Mouse (Mus musculus): ENCODE data around the gene Tbl2.

Tbl2 gene

GRCm38 (mm10) chr5:135185016-135185415 lies 35.6 kb downstream of the Tbl2 start:
- in situ Hi-C loops (cut with MboI, MseI), result no loop called here

DNA sequence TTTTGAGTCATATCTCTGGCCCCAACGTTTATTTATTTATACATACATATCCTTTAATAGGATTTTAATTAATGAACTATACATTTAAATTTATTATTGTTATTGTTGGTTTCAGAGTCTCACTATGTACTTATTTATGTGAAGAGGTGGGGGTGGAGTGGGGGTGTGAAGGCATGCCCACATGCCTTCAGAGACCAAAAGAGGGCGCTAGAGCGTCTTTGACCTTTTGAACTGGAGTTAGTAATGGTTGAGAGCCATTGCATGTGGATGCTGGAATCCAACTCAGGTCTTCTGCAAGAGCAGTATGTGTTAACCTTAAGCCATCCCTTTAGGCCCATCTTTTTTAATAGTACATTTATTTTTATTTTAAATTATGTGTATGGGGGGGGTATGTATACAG lies 36.1 kb downstream of the Tbl2 start:
- in situ Hi-C loops (cut with MboI, MseI), result no loop called here

DNA sequence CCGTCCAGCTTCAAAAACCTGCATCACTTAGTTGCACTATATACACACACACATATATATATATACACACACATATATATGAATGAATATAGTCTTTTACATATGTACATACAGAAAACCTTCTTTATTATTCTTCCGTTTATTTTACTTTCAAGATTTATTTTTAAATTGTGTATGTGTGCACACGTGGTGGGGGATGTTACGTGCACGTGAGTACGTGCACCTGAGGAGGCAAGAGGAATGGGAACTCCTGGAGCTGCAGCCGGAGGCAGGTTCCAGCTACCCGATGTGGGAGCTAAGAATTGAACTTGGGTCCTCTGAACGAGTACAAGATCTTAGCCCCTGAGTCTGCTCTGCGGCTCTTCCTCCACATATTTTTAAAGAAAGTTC lies 36.8 kb downstream of the Tbl2 start:
- in situ Hi-C loops (cut with MboI, MseI), result no loop called here

DNA sequence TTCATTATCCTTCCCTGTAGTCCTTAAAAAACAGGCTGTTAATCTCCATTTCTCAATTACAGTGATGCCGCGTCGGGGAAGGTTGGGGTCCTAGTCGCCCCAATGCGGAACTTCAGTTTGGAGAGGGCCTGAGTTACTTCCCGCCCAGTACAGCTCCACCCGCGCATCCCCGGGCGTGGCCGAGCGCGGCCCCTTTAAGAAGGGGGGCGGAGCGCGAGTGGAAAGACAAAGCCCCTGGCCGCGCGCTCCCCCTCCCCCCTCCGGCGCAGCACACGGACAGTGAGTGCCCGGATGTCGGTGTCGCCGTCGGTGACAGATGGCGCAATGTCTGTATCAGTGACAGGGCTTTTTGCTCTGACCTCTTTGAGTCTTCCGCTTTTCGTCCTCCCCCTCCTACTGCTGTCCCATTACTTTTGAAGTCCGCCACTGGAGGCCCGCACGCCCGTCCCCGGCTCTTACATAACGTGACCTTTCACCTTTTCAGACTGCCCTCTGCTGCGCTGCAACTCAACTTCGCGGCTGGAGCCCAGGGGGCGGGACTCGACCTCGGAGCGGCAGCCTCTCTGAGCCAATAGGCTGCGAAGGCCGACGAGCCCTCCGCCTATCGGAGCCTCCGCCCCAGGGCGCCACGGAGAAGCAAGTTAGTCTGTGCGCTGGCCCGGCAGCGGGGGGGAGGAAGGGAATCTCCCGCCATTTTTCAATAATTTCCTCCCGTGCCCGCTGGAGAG lies 37.3 kb downstream of the Tbl2 start, which contains the start of gene Baz1b:
Baz1b (plus strand) TSS at position 644 of the 728 bp plus-strand sequence.
- in situ Hi-C loops (cut with MboI, MseI), result no loop called here

GRCm38 (mm10) chr5:135187349-135188213 lies 38.1 kb downstream of the Tbl2 start:
- in situ Hi-C loops (cut with MboI, MseI), result no loop called here

DNA sequence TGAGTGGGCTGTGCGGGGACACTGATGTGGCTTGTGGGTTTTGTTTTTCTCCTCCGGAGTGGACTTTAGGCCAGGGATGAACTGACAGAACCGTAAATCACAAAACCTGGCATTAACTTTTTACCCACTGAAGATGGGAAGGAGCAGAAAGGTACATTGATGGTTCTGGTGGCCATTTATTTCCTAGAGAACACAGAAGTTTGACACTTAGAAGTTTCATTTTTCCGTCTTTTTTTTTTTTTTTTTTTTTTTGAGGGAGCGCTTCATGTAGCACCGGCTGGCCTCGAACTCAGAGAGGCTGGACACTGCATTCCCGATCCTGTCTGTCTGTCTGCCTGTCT lies 38.7 kb downstream of the Tbl2 start:
- in situ Hi-C loops (cut with MboI, MseI), result no loop called here

DNA sequence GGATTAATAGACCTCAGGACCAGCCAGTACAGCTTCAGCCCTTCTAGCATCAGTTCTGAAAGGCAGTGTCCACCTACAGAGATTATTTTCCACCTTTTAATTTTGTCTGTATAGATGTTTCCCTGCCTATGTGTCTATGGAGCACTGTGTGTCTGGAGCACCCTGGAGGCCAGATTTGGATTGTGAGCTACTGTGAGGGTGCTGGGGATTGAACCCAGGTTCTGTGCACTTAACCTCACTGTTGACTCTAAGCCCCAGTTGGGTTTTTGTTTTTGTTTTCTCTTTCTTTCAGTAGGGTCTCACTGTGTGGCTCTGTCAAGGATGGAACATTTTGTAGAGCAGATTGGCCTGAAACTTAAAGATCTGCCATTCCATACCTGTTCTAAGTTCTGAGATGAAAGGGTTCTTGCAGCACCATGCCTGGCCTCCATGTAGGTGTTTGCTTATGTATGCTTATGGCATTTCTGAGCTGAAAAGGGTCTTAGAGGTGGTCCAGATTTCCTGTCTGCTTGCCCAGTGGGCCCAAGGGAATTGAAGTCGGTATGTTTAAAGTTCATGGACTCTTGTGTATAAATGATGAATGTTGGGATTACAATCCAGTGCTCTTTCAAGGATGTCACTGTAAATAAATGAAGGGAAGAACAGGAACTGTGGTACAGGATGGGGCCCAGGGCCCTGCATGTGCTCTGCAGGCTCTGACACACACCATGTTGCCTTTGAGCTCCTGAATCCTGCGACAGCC lies 40.0 kb downstream of the Tbl2 start:
- in situ Hi-C loops (cut with MboI, MseI), result no loop called here

- in situ Hi-C loops (cut with MboI, MseI), result no loop called here
Measured at GRCm38 (mm10) chr5:135191620-135192019, 42.2 kb downstream of the Tbl2 start.

DNA sequence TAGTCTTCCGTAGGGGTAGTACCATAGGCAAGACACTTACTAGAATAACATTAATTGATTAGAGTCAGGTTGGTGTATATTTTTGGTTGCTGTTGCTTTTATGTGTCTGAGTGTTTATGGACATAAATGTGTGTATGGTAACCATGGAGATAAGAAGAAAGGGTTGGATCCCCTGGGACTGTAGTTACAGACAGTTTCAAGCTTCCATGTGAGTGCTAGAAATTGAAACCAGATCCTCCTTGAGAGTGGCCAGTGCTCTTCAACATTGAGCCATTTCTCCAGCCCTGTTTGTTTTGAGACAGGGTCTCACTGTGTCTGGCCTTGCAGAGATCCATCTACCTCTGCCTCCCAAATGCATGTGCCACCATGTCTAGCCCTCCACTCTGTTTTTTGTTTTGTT lies 43.0 kb downstream of the Tbl2 start:
- in situ Hi-C loops (cut with MboI, MseI), result no loop called here

DNA sequence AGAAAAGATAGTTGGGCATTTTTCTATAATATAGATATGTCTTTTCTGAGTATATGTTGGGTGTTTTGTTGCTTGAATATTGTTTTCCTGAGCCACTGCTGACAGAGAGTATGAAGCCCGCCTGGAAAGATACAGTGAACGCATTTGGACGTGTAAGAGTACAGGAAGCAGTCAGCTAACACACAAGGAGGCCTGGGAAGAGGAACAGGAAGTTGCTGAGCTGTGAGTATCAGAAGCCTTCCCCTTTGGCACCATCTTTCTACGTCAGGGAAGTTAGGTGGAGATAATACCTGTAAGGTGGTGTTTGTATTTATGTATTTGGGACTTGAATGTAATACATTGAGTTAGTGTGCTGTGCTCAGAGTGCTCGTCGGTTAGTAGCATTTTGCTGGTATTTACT lies 46.9 kb downstream of the Tbl2 start:
- in situ Hi-C loops (cut with MboI, MseI), result loop anchor here (5.0 kb wide), 1 partner anchor 181 kb away; no protein-coding TSS in a partner anchor

DNA sequence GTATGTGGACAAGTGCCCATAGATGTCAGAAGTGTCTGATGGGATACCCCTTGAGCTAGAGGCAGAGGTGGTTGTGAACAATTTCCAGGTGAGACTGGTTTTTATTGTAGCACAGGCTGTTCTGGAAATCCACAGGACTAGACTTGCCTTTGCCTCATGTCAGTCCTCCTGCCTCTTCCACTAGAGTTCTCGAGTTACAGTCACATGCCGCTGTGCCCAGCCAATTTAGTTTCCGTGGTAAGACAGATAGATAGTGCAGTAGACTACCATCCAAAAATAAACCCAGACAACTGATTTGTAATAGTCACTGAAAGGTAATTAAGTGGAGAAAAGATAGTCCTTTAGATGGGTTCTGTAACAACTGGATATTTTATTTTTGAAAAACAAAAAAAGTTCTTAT lies 53.3 kb downstream of the Tbl2 start:
- in situ Hi-C loops (cut with MboI, MseI), result no loop called here

GRCm38 (mm10) chr5:135208197-135208596 lies 58.7 kb downstream of the Tbl2 start:
- in situ Hi-C loops (cut with MboI, MseI), result no loop called here

All from T-helper 2 cell (primary cell).